Mouse (Mus musculus) cerebellum, adult 18-20 months (tissue): ENCODE measurements at regions not wholly inside any gene's neighbourhood (a gene's known extent, or its start where the extent isn't known, plus 50 kb on each side); places are given as distances from the start of the nearest gene placed in this dataset.
A peak's percentile ranks its signal among the peaks of the same experiment; 100 is the strongest.
"Not testable (repeated sequence)": the region's sequence is repeated elsewhere in the genome, so short reads cannot be mapped to it uniquely, and the experiment has no call there.

Experiments
- DNase-seq, 2 experiments: peaks; one replicate each; pipeline ENCODE4 v3.0.0; 2021

DNA sequence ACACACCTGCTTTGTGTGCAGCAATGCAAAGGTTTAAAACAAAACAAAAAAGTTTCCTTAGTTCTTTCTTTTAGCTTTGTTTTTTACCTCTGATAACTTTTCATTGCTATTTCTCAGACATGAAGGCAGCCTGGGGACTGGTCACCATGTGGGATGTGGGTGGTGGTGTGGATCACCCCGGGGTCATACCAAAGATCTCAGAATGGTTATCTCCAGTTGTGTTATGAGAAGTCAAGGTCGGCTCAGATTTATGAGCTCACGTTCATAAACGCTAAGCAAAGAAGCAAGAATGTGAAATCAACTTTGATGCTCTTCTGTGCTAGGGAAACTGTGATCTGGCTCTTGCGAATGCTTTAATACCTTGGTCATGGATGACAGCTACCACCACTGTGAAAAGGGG, 102.3 kb upstream of the Map3k1 start:
- no peak for DNase-seq

DNA sequence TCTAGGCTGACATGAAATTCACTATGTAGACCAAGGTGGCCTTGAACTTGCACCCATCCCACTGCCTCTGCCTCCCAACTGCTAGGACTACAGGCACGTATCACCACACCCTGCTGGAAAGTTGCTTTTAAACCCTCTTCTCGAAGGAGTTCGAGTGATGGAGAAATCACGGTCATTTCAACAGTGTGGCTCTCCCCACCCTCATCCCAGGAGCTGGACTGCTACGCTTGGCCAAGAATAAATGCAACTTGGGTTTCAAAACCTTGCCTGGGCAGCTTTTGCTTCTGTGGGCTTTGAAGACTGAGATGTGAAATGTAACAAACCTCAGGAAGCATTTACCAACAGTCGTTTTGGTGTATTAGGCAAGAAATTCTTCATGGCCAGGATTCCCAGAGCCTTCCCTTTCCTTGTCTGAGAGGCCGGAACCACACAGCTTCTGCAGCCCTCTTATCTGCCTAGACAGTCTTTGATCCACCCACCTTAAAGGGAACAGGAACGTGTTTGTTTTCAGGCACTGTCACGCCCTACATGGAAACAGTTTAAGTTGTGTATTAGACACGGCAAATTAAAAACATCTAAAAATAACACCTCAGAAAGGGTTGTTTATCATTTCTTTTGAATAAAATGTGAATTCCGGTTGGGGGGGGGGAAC, 103.0 kb upstream of the Map3k1 start:
- no peak for DNase-seq

DNA sequence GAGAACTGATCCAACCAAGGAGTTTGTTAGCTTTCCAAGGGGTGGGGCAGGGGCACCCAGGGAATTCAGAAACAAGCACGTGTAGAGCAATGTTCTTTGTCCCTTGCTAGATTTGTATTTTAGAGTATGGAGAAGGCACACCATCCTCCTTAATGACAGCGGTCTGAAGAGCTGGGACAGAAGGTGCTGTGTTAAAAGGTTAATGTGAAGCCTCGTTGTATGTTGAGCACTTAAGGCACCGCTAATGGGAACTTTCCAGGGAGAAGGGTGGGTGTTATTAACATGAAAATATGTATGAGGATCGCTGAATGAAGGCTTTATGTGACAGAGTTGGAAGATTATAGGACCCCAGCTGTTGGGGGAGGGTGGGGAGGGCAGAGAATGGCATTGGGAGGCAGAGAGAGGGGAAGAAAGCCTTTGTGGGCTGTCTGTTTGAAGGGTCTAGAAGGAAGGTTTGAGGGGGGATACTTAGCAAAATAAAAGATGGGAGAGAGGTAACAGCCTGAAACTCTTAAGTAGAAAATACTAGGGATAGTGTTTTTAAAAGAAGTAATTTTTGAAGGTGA, 105.6 kb upstream of the Map3k1 start:
- no peak for DNase-seq

DNA sequence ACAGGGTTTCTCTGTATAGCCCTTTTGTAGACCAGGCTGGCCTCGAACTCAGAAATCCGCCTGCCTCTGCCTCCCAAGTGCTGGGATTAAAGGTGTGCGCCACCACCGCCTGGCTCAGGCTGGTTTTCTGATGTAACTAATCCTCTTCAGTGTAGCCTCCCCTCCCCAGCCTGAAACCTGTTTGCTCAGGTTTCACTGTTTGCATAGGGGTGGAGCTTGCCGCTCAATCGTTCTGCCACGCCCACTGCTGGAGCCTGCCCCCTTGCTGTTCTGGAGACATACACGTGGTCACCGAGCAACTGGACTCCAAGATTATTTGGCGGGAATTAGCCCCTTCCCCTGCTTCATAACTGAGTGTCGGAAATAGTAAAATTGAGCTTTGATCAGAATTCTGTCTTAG, 110.6 kb upstream of the Map3k1 start:
- DNase-seq = not testable (repeated sequence)

DNA sequence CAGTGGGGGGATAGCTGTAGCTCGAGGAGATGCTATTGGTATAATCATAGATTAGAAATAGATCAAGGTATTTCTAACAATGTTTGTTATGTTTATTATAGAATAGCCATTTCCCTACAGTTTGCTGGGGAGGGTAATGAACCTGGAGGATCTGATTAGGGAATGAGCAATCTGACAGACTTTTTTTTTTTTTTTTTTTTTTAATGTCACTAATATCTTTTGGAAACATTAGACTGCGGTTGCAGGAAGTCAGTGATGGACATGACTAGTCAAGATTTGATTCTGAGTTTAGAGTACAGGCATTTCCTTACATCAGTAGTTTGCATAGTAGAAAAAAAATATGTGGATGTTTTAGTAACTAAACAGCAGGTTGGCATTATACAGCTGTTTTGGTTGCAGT, 111.7 kb upstream of the Map3k1 start:
- DNase-seq = no peak

DNA sequence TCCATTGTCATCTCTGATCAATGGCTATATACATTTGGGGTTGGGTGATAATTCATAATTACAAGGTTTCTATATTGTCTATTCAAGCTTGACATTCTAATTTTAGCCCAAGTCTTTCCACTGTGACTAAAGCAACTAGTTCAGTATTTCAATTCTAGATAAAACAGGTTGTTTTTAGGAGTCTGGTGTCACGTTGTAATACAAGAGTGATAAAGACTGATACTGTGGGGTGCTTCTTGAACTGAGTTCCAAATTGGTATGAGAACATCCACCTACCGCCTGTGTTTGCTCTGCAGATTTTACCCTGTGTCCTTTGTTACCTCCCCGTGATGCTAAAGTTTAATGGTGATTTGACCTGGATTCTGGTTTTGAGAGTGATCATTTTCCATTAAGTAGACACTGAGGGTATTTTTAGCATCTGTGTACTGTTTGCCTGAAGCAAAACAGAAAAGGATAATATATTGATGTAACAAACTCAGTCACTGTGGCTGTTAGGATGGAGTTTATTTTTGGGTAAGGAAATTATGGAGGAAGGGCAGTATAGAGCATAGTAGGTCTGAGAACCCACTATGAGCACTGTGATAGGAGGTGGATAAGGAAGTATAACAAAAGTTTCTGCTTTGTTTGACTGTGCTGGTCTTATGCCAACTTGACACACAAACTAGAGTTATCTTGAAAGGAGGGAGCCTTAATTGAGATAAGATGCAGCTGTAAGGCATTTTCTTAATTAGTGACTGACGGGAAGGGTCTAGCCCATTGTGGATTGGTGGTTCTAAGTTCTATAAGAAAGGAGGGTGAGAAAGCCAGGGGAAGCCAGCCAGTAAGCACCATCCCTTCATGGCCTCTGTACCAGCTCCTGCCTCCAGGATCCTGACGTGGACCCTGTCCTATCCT, 112.6 kb upstream of the Map3k1 start:
- DNase-seq = no peak

DNA sequence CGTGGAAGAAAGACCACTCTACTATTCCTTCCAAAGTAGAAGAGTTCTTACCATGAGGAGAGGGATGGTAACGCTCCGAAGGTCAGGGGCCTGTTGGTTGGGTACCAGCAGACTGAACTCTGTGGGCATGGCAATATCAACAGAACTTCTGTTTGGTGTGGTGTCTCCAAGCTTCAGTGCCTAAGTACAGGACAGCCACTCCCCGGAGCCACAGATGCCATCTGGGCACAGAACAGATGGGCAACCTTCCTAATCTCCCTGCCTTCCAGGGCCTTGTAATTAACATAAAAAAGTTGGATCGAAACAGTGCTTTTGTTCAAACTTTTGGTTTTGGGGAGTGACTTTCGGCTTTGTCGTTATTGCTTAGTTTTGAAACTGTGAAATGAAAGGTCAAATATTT, 116.6 kb upstream of the Map3k1 start:
- peak; percentile 32 to 47 for DNase-seq

DNA sequence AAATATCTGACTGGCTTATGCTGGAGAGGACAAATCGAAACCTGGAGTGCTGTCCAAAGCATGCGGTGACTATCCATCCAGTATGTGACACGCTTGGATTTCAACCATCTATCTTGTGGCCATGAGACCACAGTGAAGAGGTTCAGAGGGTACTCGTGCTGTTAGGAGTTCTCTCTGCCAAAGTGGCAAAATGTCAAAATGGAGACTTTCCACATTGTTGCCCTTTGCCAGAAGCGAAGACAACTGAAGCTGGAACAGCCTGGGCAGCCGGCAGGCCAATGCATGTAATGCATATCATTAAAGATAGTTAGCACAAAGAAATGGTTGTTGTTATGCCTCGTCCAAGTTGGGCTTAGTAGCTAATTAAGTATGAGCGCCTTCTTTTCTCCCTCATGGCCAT, 118.0 kb upstream of the Map3k1 start:
- DNase-seq = peak; percentile 25 to 40

DNA sequence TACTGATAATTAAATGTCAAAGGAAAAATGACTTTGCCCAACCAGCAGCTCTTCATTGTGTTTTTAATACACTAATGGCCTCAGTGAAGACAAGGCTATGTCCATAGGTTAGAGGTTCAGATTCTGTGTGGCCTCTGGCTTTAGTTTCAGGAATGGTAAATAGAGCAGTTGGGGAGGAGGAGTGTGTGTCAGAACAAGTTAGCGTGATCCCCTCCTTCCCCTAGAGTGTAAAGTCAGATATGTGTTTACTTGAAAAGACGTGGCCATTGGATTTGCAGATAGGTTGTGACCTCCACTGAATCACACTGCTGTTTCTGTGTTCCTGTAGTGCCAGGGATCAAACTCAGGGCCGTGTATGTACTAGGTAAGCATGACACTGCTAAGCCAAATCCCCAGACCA, 118.7 kb upstream of the Map3k1 start:
- DNase-seq = no peak

DNA sequence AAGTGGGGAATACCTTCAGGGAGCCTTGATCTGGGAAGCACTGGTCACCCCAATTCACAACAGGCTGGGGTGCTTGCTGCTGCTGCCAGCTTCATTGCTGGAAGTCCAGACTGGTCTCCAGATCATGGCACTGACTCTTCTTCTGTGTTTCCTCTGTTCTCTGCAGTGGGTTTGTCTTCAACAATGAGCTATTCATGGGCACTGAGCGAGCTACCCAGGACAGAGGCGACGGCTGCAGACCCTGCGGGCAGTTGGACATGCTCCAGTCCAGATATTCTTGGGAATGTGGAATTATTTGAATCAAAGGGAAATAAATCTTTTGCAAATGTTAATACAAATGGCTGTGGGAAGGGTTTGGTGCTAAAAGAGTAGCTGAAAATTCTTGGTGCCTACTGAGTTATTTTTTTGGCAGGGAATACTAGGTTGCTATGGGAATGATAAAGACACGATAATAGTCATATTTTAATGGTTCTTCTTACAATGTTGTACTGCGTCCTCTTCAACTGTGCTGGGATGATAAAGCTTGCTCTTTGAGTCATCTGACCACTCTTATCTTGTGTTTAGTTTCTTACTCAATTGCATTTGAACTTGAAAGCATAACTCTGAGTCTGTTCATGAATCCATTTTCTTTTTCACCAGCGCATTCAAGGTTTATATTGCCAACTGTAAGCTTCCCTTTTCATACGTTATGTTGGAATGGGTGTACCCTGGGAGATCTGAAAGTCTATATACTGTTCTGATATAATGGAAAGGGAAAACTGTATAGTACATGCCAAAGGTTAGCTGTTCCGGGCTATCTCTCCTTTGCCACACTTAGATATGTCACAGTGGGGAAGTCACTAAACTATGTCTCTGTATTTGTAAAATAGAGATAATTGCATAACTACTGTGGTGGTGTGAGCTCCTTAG, 120.1 kb upstream of the Map3k1 start:
- no peak for DNase-seq

DNA sequence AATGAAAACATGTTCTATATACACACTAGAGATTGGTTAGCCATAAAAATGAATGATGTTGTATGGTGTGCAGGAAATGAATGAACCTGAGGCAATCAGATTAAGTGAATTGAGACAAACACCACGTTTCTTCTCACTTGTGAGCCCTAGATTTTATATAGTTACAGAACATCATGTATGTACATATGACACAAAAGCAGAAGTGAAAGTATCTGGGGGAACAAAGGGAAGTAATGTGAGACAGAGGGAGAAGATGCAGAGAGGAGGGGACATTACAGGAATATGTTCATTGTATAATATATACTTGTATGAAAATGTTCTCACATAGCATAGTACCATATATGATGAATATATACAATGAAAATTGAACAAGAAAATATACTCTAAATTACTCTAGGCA, 121.1 kb upstream of the Map3k1 start:
- DNase-seq = no peak

DNA sequence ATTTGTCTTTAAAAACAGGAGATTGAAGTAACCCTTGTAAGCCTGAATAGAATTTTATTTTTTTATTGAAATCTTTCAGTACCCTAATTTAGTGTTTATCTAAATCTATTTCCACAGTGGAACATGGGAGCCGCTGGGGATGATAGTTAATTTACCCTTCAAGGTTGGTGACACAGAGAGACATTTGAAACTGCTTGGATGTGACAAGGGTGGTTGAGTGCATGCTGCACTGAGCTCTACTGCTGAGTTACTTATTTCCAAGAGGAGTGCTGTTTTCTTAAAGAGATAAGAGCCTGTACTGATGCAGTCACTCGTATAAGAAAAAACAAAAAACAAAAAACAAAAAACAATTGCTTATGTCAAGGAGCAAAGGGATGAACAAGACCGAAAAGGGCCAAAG, 123.7 kb upstream of the Map3k1 start:
- DNase-seq = no peak

DNA sequence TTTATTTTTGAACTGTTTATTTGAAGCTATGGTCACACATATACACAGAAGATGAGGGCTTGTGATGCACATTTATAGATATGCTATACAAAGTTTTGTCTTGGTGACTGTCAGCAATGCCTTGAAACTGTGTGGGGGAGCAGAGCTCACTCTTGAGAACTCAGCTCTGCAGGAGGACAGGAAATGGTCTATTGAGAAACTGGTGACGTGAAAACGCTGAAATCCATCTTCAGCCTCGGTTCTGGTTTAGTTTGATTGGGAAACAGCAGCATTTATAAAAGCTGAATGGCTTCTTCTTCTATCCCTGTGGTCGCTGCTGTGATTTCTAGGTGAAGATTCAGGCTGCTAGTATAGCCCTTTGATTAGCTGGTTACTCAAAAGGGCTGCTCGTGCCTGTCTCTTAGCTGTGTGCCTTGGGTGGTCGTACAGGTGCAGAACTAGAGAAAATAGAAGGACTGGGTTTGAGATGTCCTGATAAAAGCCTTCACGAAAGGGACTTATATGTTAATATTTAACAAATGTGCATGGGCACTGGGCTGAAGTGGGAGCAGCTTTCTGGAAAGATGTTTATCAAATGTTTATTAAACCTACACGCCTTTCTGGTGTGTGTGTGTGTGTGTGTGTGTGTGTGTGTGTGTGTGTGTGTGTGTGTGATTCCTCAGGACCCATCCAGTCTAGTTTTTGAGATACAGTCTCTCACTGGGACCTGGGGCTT, 124.9 kb upstream of the Map3k1 start:
- DNase-seq = no peak

DNA sequence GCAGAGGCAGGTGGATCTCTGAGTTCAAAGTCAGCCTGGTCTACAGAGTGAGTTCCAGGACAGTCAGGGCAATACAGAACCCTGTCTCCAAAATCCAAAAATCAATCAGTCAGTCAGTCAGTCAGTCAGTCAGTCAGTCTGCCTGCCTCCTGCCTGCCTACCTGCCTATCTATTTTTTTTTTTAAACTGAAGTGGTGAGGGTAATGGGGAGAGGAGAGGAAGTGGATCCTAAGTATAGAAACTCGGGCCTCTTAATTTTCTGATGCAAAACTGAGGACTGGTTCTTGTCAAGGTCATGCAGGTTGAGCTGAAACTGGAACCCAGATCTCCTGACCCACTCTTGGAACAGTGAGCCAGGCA, 126.9 kb upstream of the Map3k1 start:
- no peak for DNase-seq

DNA sequence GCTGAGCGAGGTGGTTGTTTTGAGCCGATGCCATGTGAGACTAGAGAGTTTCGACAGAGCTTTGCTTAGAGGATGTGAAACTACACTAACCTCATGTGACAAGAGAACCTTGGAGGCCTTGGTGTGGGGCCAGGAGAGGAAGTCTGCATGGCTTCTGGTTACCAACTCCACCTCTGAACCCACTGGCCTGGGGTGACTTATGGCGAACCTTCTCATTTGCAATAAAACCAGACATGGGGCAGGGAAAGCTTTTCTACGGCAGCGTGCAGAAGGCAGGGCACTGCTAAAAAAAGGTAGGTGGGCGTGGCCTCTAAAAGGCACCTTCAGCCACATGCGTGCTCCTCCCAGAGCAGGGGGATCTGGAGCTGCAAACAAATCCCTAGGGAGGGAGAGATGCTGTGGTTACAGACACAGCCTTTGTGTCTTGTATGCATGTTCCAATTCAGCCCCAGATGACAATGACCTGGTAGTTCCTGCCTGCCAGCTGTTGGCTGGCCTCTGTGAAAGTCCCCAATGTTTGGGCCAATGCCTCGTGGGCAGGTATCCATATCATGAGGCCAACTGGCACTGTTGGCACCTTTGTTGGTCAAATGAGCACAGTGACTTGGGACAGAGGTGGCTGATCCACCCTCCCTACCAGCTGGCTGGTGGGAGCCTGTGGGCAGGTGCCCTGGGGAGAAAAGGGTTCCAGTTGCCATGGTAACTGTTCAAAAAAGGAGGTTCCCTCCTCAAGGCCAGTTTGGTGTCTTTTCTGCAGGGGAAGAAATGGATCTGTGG, 127.5 kb upstream of the Map3k1 start:
- DNase-seq = no peak

DNA sequence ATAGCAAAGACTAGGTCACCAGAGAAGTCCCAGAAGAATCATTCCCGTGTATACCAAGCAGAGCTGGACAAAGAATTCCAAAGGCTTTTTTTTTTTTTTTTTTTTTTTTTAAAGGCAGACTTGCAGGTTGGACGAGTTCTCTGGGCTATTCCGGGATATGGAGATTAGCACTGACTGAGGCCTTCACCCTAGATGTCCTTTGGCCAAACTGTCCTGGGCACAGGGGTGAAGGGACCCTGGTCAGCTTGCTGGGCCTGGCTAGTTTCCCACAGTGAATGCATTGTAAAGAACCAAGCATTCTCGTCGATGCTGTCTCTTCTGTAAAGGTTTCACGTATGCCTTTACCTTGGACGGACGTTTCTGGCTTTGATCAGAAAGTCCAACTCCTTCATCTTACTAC, 128.2 kb upstream of the Map3k1 start:
- no peak for DNase-seq

DNA sequence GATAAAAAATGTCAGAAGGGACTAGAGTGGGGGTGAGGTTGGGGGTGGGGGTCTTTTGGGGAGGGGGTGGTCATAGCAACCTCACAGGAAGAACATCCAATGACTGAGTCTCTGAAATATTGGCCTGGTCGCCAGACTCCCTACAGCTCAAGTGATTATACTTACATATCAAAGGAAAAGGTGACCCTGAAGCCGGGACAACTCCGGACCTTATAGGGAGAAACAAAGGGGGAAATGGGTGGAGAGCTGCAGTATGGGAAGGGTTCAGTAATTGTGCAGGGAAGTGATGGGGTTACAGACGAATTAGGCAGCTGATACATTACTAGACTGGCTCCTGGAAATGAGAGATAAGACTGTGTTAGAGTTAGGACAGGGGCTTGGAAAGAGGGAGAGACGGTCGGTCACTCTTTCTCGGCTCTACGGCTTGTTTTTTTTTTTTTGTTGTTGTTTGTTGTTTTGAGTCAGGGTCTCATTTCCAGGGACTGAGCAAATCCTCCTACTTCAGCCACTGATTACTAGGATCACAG, 130.2 kb upstream of the Map3k1 start:
- no peak for DNase-seq

DNA sequence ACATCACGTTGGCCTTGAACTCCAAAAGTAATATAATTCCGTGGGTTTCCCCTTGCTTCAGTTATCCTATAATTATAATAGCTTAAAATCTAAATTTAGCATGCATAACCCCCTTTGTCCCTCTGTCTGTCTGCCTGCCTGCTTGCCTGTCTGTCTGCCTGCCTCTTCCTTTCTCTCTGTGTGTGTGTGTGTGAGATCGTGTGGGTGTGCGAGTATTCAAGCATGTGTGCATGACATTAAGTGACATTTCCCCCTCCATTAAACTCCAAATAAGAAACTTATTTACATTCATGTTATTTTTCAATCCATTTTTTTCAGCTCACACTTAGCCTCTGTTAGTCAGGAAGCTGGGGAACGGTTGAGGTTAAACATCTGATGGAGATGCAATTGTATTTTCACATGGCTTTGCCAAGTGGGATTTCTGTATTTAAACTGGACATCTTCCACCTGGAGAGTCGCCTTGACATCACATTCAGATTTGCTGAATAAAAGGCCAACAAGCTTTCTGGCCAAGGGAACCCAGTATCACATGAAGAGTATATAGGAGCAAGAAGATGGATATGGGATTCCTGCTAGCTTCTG, 130.8 kb upstream of the Map3k1 start:
- DNase-seq = no peak

DNA sequence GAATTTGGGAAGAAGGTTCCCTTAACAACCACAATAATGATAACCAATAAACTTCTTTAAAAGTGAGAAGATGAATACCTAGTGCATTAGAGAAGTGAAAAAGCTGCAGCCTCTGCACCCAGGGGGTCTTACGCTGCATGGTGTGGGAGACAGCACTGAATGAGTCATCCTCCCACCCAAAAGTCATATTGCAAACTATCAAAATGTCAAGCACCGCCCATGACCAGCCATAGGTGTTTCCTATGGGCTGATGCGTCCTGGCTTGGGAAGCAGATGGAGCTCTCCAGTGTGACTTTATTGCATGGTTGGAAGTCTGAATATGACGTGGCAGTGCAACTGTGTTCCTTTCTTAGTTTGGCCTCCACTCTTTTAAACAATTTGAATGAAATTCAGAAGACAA, 131.5 kb upstream of the Map3k1 start:
- DNase-seq = no peak

DNA sequence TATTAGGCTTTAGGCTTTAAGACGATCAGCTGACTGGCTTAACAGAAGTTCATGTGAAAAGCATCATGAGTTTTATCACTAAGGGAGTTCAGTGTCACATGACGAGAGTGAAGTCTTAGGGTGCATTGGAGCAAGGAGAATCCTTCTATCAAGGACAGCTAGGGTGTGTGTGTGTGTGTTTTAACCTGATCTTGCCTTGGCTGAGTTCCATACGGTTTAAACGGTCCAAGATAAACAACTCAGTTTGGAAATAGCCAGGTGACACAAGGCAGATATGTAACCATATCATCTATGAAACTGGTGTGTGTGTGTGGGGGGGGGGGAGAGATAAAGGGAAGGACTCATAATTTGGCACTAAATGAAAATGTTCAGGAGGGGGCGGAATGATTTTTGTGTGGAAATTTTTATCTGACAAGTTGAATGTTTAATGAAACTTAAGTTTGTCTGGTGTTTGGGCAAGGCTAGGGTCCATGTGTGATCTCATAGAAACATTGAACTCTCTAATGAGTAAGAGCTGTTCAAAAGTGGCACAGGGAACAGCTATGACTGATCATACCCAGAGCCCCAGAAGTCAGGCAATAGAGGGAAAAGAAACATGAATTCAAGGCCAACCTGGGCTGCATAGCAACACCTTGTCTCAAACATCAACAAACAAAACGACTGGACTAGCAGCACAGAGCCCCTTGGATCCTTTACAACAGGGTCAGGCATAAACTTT, 132.2 kb upstream of the Map3k1 start:
- DNase-seq = no peak
